Mouse (Mus musculus): Measurements from ENCODE around the gene Gns. TPM values are rescaled to one million over a fixed set of nuclear protein-coding genes. Genes with fewer than 3 reads are reported as not detected.

The Gns gene
- polyA plus RNA-seq, 1 experiment from 2014 or later: 36.4 TPM

DNA sequence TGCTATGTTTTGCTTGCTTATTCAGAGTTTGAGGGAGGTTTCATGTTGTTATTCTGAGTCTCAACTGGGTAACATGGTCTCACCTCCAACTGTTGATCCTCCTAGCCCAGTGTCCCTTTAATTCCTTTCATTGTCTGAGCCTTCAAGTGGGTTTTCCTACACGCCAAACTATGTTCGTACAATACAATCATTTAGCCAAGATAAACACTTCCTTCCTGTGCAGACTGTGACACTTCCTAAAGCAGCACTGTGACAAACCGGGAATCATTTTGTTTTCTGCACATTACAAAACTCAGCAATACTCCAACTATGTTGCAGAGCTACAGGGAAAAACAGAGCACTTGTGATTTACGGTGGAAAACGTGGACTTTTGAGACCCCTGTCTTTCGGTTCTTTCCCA lies 21.0 kb upstream of the Gns start:
- H3K4me1 ChIP-seq: peaks cover 26% of the 10 kb centered on the region
- H3K4me3 ChIP-seq: no peak overlapping the region
- no peaks in the 10 kb centered on the region for H3K36me3 ChIP-seq
- H3K27ac ChIP-seq (replicated peaks): no peak overlapping the region
- peaks cover 14% of the 10 kb centered on the region for H3K27me3 ChIP-seq (ENCODE audit: low read depth, poor library complexity, severe bottlenecking)
- 83% methylated on average over 6 of the region's 6 CpGs for WGBS
- H3K9me3 ChIP-seq (replicated peaks): no peaks in the 10 kb centered on the region
- no peak for DNase-seq (ENCODE audit: low spot score)

DNA sequence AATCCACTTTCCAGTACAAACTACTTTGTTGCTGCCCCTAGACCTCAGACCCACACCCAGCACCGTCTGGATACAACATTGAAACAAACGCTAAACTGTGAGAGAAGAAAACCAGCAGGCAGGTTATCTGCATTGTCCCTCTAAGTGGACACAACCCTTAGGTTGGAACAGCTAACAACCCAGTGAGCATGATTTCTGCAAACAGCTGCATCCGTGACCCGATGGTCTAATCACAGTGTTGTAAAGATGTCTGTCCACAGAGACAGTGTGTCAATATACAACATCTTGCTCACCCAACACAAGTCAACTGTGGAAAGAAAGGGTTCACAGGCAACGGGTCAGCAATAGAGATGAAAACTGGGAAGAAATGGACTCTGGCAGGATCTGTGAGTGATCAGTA lies 15.6 kb upstream of the Gns start:
- no peak for DNase-seq (ENCODE audit: low spot score)
- peaks cover 57% of the 10 kb centered on the region for H3K27me3 ChIP-seq (ENCODE audit: low read depth, poor library complexity, severe bottlenecking)
- 50% methylated on average over 5 of the region's 5 CpGs for WGBS
- H3K36me3 ChIP-seq: no peaks in the 10 kb centered on the region
- H3K9me3 ChIP-seq (replicated peaks): peaks cover 4% of the 10 kb centered on the region; the same call in 1 of the 2 replicates
- peaks cover 30% of the 10 kb centered on the region for H3K4me1 ChIP-seq
- no peak overlapping the region for H3K4me3 ChIP-seq
- H3K27ac ChIP-seq (replicated peaks): no peak overlapping the region

DNA sequence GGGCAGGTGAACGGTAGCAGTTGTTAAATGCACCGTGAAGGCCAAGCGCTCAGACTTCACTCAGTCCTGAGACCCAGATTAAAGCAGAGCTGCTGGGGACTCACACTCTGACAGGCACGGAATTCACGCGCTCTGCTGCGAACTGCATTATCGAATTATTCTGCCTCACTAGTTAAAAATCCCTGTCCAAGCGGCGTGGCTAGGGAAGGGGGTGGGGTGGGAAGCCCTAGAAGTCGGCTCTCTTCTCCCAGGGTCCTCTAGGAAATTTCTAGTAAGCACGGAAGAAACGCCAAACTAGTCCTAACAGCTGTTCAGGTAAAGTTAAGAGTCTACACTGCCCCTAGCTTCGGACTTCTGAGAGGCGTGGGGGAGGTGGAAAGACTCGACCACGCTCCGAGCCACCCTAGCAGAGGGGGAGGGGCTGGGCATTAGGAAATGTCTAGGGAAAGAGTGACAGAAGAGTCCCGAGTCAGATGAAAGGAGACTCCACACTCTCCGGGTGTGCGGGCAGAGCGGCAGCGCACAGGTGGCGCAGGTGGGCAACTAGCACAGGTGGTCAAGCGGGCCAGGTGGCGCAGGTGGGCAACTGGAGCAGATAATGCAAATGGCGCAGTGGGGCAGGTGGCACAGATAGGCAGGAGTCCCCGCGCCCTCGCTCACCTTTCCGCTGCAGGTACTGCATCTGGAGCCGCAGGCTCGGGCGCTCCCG lies 14.4 kb upstream of the Gns start:
- WGBS: 2% methylated on average over 35 of the region's 35 CpGs
- Histone ChIP-seq H3K36me3 (no peaks in the 10 kb centered on the region), H3K9me3 (replicated peaks) (peaks cover 4% of the 10 kb centered on the region; the same call in 1 of the 2 replicates), H3K4me3 (peak overlapping the region; percentile 66), H3K27ac (replicated peaks) (peak overlapping the region; percentile 61; the same call in 1 of the 2 replicates), H3K4me1 (peaks cover 30% of the 10 kb centered on the region), H3K27me3 (ENCODE audit: low read depth, poor library complexity, severe bottlenecking) (peaks cover 57% of the 10 kb centered on the region)
- peak; percentile 54 for DNase-seq (ENCODE audit: low spot score)

DNA sequence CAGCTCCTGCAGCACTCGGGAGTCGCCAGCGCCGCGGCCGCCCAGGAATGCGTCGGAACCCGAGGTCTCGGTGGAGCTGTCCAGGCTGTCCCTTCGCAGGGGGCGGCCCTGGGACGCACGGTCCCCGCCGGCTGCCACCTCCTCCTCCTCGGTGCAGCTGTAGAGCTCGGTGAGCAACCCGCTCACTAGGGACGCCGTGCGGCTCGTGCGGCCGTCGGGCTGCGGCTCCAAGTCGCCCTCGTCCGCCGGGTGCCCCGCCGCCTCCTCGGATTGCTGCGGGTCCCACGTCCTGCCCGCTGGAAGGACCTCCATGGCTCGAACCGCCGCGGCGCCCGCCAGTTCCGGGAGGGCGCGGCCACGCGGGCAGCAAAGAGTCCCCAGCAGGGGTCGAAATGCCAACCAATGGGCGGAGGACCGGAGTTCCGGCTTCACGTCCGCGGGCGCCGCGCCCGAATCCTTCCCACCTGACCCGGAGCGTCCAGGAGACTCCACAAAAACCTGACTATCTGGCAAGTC lies 13.8 kb upstream of the Gns start, which contains the start of gene Tbc1d30:
Tbc1d30 (minus strand) TSS at position 213 of the 516 bp plus-strand sequence.
- Histone ChIP-seq H3K9me3 (replicated peaks) (peaks cover 4% of the 10 kb centered on the region; the same call in 1 of the 2 replicates), H3K4me1 (peaks cover 30% of the 10 kb centered on the region), H3K36me3 (no peaks in the 10 kb centered on the region), H3K4me3 (peak within 1 kb of the TSS; percentile 66), H3K27ac (replicated peaks) (peak within 1 kb of the TSS; percentile 61; the same call in 1 of the 2 replicates), H3K27me3 (ENCODE audit: low read depth, poor library complexity, severe bottlenecking) (peaks cover 57% of the 10 kb centered on the region)
- DNase-seq (ENCODE audit: low spot score): peak; percentile 62
- under 1% methylated on average over 61 of the region's 61 CpGs for WGBS

DNA sequence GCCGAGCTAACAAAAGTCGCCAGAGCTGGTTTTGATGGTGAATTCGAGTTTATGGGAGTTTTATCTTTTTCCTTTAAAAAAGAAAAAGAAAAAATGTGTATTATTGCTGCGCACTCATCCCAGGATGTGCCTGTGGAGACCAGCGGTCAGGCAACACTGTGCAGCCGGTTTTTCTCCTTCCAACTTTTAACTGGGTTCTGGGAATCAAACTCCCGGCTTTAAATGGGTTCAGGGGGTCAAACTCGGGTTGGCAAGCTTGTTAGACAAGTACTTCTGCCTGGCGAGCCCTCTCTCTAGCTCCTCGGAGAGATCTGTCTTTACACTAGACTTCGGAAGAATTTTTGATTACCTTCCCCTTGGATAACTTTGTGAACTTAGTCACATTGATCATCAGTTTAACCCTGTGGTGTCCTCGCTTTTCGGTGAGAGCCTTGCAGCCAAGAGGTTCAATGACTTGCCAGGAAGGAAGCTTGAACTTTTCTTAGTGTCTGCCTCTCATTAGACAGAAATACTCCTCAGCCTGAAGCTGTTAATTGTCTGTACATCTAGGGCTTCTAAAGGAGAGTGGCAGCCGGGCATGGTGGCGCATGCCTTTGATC lies 13.1 kb upstream of the Gns start:
- 43% methylated on average over 15 of the region's 15 CpGs for WGBS
- Histone ChIP-seq H3K36me3 (no peaks in the 10 kb centered on the region), H3K27ac (replicated peaks) (no peak overlapping the region), H3K4me1 (peaks cover 30% of the 10 kb centered on the region), H3K4me3 (peak overlapping the region; percentile 66), H3K9me3 (replicated peaks) (peaks cover 4% of the 10 kb centered on the region; the same call in 1 of the 2 replicates), H3K27me3 (ENCODE audit: low read depth, poor library complexity, severe bottlenecking) (peaks cover 57% of the 10 kb centered on the region)
- DNase-seq (ENCODE audit: low spot score): no peak

DNA sequence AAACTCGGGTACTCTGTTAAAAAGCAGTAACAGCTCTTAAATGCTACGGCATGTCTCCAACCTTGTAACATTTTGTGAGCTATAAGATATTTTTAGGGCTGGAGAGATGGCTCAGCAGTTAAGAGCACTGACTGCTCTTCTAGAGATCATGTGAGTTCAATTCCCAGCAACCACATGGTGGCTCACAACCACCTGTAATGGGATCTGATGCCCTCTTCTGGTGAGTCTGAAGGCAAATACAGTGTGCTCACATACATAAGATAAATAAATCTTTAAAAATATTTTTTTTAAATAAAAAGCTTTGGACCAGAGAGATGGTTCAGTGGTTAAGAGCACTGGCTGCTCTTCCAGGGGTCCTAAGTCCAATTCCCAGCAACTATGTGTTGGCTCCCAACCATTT lies 4.5 kb upstream of the Gns start:
- 95% methylated on average over 2 of the region's 2 CpGs for WGBS
- H3K4me3 ChIP-seq: no peak overlapping the region
- no peak overlapping the region for H3K27ac ChIP-seq (replicated peaks)
- no peak for DNase-seq (ENCODE audit: low spot score)
- H3K4me1 ChIP-seq: peaks cover 11% of the 10 kb centered on the region
- H3K27me3 ChIP-seq (ENCODE audit: low read depth, poor library complexity, severe bottlenecking): no peaks in the 10 kb centered on the region
- no peaks in the 10 kb centered on the region for H3K36me3 ChIP-seq
- no peaks in the 10 kb centered on the region for H3K9me3 ChIP-seq (replicated peaks)

DNA sequence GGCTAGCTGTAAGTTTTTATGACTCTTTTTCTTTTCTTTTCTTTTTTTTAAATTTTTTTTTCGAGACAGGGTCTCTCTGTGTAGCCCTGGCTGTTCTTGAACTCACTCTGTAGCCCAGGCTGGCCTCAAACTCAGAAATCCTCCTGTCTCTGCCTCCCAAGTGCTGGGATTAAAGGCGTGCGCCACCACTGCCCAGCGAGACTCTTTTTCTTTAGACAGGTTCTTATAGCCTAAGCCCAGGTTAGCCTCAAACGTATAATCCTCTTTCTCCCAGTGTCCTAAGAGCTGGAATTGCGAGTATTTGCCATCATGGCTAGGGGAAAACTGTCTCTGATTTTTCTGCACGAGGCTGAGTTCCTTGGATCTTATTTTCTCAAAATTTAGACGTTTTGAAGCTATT lies 1.7 kb upstream of the Gns start:
- WGBS: 80% methylated on average over 8 of the region's 8 CpGs
- peaks cover 6% of the 10 kb centered on the region; the same call in 1 of the 2 replicates for H3K36me3 ChIP-seq
- H3K9me3 ChIP-seq (replicated peaks): no peaks in the 10 kb centered on the region
- no peak for DNase-seq (ENCODE audit: low spot score)
- no peaks in the 10 kb centered on the region for H3K27me3 ChIP-seq (ENCODE audit: low read depth, poor library complexity, severe bottlenecking)
- no peak overlapping the region for H3K4me3 ChIP-seq
- no peak overlapping the region for H3K27ac ChIP-seq (replicated peaks)
- H3K4me1 ChIP-seq: peaks cover 32% of the 10 kb centered on the region

DNA sequence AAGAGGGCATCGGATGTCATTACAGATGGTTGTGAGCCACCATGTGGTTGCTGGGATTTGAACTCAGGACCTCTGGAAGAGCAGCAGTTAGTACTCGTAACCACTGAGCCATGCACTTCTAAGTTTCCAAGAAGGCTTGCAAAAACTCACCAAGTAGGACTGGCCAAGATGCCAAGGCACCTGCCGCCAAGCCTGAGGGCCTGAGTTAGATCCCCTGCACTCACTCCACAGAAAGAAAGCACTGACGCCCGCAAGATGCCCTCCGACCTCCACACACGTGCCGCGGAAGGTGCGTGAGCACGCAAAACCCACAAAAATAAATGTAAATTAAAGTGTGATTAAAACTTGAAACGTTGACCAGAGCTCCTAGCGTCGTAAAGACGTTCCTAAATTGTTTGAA lies 584 bp upstream of the Gns start:
- H3K4me1 ChIP-seq: peaks cover 38% of the 10 kb centered on the region
- peak overlapping the region; percentile 96 for H3K4me3 ChIP-seq
- peak; percentile 23 for DNase-seq (ENCODE audit: low spot score)
- peak overlapping the region; percentile 91; the same call in 1 of the 2 replicates for H3K27ac ChIP-seq (replicated peaks)
- 38% methylated on average over 15 of the region's 15 CpGs for WGBS
- no peaks in the 10 kb centered on the region for H3K9me3 ChIP-seq (replicated peaks)
- peaks cover 12% of the 10 kb centered on the region for H3K36me3 ChIP-seq
- H3K27me3 ChIP-seq (ENCODE audit: low read depth, poor library complexity, severe bottlenecking): no peaks in the 10 kb centered on the region

DNA sequence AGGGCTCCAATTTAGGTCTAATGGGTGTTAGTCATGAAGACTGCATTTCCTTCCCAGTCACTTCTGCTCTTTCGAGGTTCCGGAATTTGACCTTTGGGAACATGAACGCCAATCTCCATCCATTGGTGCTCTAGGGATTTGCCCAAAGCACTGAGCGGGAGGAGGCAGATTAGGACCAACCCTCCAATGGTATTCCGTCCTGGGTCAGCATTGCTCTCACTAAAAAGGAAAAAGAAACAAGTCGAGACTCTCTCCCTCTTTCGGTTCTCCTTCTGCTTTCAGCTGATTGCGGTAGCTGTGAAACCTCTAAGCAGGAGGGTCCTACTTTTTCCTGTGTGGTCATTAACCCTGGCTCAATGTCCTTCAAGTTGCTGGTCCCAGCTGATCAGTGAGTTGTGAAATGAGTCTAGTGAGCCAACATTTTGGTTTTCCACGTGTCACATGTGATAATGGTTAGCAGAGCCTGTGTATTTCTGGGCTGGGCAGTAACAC lies 937 bp downstream of the Gns start:
- Histone ChIP-seq H3K4me3 (peak overlapping the region; percentile 96), H3K36me3 (peaks cover 27% of the 10 kb centered on the region), H3K27me3 (ENCODE audit: low read depth, poor library complexity, severe bottlenecking) (no peaks in the 10 kb centered on the region), H3K4me1 (peaks cover 38% of the 10 kb centered on the region), H3K9me3 (replicated peaks) (no peaks in the 10 kb centered on the region), H3K27ac (replicated peaks) (no peak overlapping the region)
- WGBS: 13% methylated on average over 9 of the region's 9 CpGs
- DNase-seq (ENCODE audit: low spot score): peak; percentile 22

DNA sequence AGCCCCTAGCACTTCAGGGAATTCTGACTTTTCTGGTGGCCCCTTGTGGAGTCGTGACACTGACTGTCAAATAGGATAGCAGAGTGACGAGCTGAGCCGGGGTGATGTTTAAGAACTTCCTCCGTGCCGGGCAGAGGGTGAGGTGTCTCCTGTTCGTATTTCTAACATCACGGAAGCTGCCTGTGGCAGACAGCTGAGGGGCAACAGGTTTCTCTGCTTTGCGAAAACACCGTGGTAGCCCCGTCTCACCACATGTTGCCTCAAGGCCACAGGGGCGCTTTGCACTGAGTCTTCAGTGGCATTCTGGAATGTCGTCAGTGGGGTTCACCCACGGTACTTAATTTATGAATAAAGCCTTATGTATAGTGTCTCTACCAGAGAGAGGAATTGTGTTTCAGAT lies 2.4 kb downstream of the Gns start:
- 86% methylated on average over 13 of the region's 13 CpGs for WGBS
- H3K36me3 ChIP-seq: peaks cover 41% of the 10 kb centered on the region
- no peak overlapping the region for H3K4me3 ChIP-seq
- no peak for DNase-seq (ENCODE audit: low spot score)
- H3K4me1 ChIP-seq: peaks cover 38% of the 10 kb centered on the region
- H3K27me3 ChIP-seq (ENCODE audit: low read depth, poor library complexity, severe bottlenecking): no peaks in the 10 kb centered on the region
- H3K27ac ChIP-seq (replicated peaks): no peak overlapping the region
- H3K9me3 ChIP-seq (replicated peaks): no peaks in the 10 kb centered on the region

DNA sequence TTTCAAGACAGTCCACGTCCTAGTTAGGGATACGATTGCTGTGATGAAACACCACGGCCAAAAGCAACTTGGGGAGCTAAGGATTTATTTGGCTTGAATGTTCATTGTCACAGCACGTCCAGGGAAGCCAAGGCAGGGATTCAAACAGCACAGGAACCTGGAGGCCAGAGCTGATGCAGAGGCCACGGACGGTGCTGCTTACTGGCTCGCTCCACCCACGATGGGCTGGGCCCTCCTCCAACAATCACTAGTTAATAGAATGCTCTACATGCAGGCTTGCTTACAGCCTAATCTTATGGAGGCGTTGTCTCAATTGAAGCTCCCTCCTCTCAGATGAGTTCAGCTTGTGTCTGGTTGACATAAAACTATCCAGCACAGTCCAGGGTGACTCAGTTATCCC lies 2.9 kb downstream of the Gns start:
- peaks cover 41% of the 10 kb centered on the region for H3K36me3 ChIP-seq
- no peaks in the 10 kb centered on the region for H3K27me3 ChIP-seq (ENCODE audit: low read depth, poor library complexity, severe bottlenecking)
- no peaks in the 10 kb centered on the region for H3K9me3 ChIP-seq (replicated peaks)
- no peak overlapping the region for H3K27ac ChIP-seq (replicated peaks)
- 88% methylated on average over 9 of the region's 9 CpGs for WGBS
- DNase-seq (ENCODE audit: low spot score): no peak
- H3K4me3 ChIP-seq: no peak overlapping the region
- H3K4me1 ChIP-seq: peaks cover 38% of the 10 kb centered on the region

DNA sequence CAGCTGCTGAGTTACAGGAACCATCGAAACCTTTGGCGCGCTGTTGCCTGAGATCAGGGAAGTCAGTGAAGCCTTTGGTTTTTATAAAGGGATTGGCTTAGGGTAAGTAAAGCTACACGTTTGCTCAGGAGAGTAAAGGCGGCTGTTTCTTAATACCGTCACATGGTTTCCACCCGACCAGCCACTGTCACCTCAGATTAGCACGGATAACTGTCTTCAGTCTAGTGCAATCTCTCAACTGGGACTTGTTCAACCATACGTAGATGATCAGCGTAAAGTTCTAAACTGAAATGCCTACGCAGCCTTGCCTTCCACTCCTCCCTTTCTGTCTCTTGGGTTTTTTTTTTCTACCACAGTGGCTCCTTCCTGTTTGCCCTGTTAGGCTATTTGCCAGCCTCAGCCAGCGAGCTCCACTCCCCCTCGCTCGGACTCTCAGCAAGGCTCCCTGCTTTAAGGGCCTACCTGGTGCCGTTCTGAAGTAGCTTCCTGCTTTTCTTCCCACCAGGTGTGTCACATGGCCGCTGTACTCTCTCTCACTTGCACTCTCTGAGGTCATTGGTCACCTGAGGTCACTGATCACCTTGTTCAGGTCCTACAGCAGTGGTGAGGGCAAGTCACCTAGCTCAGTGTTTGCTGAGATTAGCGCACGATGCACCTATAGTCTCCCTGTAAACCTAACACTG lies 4.0 kb downstream of the Gns start:
- WGBS: 86% methylated on average over 18 of the region's 18 CpGs

More for the DNA sequence above, 4.0 kb downstream of the Gns start:
- Histone ChIP-seq H3K9me3 (replicated peaks) (no peaks in the 10 kb centered on the region), H3K27me3 (ENCODE audit: low read depth, poor library complexity, severe bottlenecking) (no peaks in the 10 kb centered on the region), H3K27ac (replicated peaks) (no peak overlapping the region), H3K4me3 (no peak overlapping the region), H3K4me1 (peaks cover 38% of the 10 kb centered on the region), H3K36me3 (peaks cover 52% of the 10 kb centered on the region)
- no peak for DNase-seq (ENCODE audit: low spot score)

All from midbrain, embryonic 10.5 days (tissue).